Mouse (Mus musculus) liver, postnatal 0 days (tissue): ENCODE measurements around the gene Fsd2.

Experiments used
- CTCF ChIP-seq: sonication (generic); IDR thresholded peaks from 2 replicates; pipeline ENCODE4 v1.5.1; 2016; ENCODE audit warnings: antibody characterized with exemption, low read depth
- EP300 ChIP-seq: IDR thresholded peaks from 2 replicates; pipeline ENCODE4 v1.6.1; 2016; ENCODE audit warnings: antibody characterized with exemption, low read depth, mild to moderate bottlenecking

DNA sequence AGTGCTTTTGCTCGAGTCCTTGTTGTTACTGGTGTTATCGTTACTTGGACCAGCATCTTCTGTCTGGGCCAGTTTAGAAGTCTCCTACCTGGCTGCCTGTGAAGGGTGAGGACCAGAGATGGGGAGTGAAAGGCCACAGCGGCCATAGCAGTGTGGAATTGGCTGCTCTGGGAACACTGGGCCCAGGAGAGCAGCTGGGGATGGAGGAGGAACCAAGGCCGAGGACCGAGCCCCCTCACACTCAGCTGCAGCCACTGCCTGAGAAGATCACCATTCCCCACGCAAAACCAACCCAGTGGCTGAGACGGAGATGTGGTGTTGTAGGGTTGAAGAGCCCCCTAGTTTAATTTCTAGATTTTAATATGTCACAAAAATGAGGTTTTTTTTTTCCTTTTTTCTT, 2.0 kb downstream of the Fsd2 start:
- TF ChIP-seq CTCF (no peak), EP300 (no peak)
